Mouse (Mus musculus) embryo, embryonic 9.5 days (tissue): ENCODE measurements around the gene Abca7.
"Not testable (repeated sequence)": the region's sequence is repeated elsewhere in the genome, so short reads cannot be mapped to it uniquely, and the experiment has no call there.

Experiments used
- DNase-seq: peaks from one replicate; pipeline ENCODE4 v3.0.0-alpha.2; 2017; ENCODE audit errors: extremely low spot score

Abca7 gene

GRCm38 (mm10) chr10:79996272-79997033 lies at the start of gene Abca7:
Abca7 (plus strand) TSS chr10:79996494.
- DNase-seq, result peak; percentile 96

GRCm38 (mm10) chr10:79946752-79947322 lies 49.5 kb upstream of the Abca7 start:
- peak; percentile 70 for DNase-seq

GRCm38 (mm10) chr10:79947502-79947901 lies 48.8 kb upstream of the Abca7 start:
- no peak for DNase-seq

- no peak for DNase-seq
Observed at GRCm38 (mm10) chr10:79949873-79950272, 46.4 kb upstream of the Abca7 start.

- no peak for DNase-seq
Observed at GRCm38 (mm10) chr10:79950661-79951060, 45.6 kb upstream of the Abca7 start.

- no peak for DNase-seq
Observed at GRCm38 (mm10) chr10:79953946-79954345, 42.3 kb upstream of the Abca7 start.

GRCm38 (mm10) chr10:79955691-79956090 lies 40.6 kb upstream of the Abca7 start:
- no peak for DNase-seq

GRCm38 (mm10) chr10:79956643-79957154 lies 39.6 kb upstream of the Abca7 start:
- DNase-seq, result peak; percentile 64

- peak; percentile 87 for DNase-seq
Observed at GRCm38 (mm10) chr10:79958140-79958816, 38.0 kb upstream of the Abca7 start.

- not testable (repeated sequence) for DNase-seq
Observed at GRCm38 (mm10) chr10:79959412-79959811, 36.9 kb upstream of the Abca7 start.

- peak; percentile 100 for DNase-seq
Observed at GRCm38 (mm10) chr10:79959847-79960601, 36.3 kb upstream of the Abca7 start, which contains the start of gene Wdr18. Wdr18 (plus strand) TSS chr10:79960152.

- DNase-seq, result no peak
Observed at GRCm38 (mm10) chr10:79960671-79961294, 35.5 kb upstream of the Abca7 start.

- no peak for DNase-seq
Observed at GRCm38 (mm10) chr10:79964727-79965126, 31.6 kb upstream of the Abca7 start.

GRCm38 (mm10) chr10:79965325-79965724 lies 31.0 kb upstream of the Abca7 start:
- no peak for DNase-seq

- DNase-seq, result no peak
Observed at GRCm38 (mm10) chr10:79966886-79967400, 29.4 kb upstream of the Abca7 start.

GRCm38 (mm10) chr10:79968181-79968580 lies 28.1 kb upstream of the Abca7 start:
- DNase-seq, result no peak

- DNase-seq, result no peak
Observed at GRCm38 (mm10) chr10:79969124-79969568, 27.1 kb upstream of the Abca7 start.

GRCm38 (mm10) chr10:79970415-79971182 lies 25.7 kb upstream of the Abca7 start, which contains the start of gene Grin3b:
Grin3b (plus strand) TSS chr10:79970715.
- DNase-seq, result no peak

GRCm38 (mm10) chr10:79971183-79971497 lies 25.2 kb upstream of the Abca7 start:
- DNase-seq, result peak; percentile 40

- no peak for DNase-seq
Observed at GRCm38 (mm10) chr10:79972831-79973230, 23.5 kb upstream of the Abca7 start.
